Mouse (Mus musculus): ENCODE data around the gene Cip2a. TPM values are rescaled to one million over a fixed set of nuclear protein-coding genes. Genes with fewer than 3 reads are reported as not detected.

Gene Cip2a
- 1 to 10 TPM; 1.2 to 1.3 TPM for total RNA-seq (2021)
- long read RNA-seq, experiment 1 = 0 reads
- long read RNA-seq, experiment 2, partial matches to known transcripts = 1 of 2 reads
- long read RNA-seq, experiment 2, other reads (novel, unspliced or antisense) = 0 of 2 reads

DNA sequence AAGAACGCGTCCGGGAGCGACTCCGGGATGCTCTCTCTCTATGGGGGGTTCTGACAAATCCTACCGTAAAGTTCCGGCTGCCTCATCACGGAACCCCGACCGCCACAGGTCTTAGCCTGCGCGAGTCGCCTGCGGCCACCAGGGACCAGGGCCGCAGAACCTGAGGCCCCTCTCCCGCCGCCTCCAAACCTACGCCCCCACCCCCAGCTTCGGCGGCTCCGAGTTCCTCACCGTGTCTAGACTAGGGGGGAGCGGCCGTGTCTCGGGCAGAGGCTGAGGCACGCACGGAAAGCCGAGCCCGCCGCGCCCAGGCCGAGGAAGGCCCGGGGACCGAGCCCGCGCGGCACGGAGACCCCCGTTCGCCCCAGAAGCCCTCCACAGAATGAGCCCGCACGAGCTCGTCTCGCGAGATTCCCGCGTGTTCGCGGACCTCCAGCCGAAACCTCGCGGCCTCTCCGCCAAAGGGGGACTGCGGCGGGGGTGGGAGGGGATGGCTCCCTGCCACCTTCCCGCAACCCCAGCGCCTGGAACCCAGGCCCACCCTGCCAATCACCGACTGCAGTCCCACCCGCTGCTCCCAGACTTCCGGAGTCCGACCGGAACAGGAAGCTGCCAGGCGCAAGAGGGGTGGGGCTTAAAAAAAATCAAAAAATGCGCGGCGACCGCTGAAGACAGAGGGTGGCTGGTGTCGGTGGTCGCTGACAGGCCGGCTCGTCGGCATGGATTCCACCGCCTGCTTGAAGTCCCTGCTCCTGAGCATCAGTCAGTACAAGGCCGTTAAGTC, at the start of gene Cip2a, which contains the start of gene Dzip3:
Cip2a (plus strand) TSS at position 627 of the 784 bp plus-strand sequence.
Dzip3 (minus strand) TSS at position 607 of the 784 bp plus-strand sequence.
- DNase-seq (ENCODE audit: low spot score in 2 of 2) = peak; percentile 79 to 81

DNA sequence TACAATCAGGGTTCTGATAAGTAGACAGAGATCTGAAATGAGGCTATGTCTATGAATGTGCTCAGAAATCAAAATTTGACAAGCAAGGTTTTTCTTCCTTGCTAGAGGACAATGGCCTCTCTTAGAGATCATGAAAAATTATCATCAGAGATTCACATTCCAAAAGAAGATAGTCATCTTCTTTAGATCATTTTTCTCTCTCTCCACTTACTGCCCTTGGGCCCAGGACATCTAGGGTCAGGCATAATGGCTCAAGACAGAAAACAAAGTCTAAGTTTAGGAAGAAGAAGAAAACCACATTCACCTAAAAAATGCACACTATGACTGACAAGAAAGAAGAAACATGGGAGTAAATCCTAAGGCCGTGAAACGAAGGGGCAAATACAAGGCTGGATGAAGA, 21.0 kb upstream of the Cip2a start:
- DNase-seq (ENCODE audit: low spot score in 2 of 2) = no peak

DNA sequence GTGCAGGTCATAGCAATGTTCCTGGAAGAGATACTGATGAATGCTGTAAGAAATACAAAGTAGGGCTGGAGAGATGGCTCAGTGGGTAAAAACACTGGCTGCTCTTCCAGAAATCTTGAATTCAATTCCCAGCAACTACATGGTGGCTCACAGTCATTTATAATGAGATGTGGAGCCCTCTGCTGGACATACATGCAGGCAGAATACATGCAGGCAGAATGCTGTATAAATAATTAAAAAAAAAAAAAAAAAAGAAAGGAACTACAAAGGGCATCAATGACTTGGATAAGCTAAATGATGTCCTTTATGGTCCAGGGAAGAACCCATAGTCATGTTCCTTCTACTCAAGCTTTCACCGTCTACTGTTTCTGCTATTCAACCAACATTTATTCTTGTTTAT, 20.4 kb upstream of the Cip2a start:
- no peak for DNase-seq (ENCODE audit: low spot score in 2 of 2)

DNA sequence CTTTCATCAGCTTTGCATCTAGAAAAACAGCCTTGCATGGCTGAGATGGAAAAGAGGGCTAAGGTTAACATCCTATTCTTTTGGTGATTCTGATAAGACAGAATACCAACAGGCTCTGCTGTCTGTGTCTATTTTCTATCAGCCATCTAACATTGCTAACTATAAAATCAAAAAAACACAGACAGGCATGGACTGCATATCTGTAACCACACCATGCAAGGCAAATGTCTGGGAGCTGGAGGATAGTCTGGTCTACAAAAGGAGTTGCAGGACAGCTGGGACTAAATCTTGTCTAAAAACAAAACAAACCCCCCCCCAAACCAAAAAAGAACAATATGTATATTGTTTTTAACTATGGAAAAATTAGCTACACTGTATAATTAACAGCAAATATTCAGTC, 14.0 kb upstream of the Cip2a start:
- DNase-seq (ENCODE audit: low spot score in 2 of 2) = no peak

DNA sequence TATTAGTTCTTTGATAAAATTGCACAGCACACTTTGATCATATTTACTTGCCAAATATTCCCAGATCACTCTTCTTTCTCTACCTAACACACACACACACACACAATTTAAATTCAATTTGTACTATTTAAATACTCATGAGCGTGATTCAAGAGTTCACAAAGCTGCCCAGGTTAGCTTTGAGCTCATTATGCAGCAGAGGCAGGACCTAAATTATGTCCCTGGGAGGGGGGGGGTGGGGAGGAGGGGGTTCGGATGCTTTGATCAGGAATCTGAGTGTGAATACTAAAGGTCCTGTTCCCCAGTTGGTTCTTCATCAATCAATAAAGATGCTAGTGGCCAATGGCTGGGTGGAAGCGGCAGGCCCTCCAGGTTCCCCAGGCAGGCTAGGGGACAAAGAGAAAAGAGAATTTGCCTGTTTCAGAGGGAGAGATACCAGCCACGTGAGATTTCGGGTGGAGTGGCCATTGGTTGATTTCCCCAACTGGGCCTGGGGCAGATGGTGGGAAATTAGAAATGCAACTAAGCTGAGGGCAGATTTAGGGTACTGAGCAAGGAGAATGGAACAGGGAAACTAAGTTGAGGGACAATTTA, 8.9 kb upstream of the Cip2a start:
- no peak for DNase-seq (ENCODE audit: low spot score in 2 of 2)

DNA sequence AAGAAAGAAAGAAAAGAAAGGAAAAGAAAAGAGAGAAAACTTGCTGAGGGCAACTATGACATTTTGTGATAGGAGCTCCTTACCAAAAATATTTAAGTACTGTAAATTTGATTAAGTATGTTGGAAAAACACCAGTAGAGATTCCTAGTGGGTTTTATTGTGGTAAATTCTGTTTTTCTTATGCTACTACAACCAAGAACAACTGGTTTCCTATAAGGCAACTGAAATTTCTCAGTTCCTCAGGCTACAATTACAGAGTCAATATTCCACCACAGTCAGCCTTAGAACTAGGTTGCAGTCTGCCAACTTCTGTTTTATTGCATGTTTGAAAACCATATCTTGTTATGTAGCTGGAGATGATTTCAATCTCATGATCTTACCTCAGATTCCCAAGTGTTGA, 4.3 kb upstream of the Cip2a start:
- no peak for DNase-seq (ENCODE audit: low spot score in 2 of 2)

DNA sequence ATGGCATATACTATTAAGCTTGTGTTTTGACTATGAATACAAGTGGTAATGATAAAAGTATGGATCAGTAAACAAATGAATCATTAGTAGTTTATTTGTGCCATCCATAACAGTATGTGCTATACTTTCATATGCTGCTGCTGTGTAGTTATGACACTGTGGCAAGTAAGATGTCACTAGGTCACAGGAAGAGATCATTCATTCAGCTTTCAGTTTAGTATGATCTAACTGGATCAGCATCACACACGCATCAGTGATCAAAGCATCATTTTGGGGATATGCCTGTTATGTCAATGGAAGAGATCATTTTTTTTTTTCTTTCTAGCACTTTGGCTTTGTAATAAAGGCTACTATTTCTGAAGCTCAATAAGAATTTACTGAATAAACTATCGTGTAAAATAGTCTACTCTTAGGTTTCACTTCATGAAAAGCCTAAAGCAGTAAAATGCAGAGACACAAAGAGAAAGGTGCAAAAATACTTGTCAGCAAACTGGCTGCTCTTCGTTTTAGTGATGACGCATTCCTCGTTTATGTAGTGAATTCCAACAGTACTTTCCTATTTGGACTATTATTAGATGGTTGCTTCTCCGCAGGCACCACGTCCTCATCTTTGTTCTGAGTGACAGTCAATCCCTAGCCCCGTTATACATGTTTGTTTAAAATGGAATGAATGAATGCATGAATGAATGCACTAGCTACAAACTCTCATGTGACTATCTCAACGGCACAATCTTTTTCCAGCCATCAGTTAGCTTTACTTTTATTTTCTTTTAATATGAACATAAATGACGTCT, 1.4 kb upstream of the Cip2a start:
- DNase-seq (ENCODE audit: low spot score in 2 of 2) = no peak

DNA sequence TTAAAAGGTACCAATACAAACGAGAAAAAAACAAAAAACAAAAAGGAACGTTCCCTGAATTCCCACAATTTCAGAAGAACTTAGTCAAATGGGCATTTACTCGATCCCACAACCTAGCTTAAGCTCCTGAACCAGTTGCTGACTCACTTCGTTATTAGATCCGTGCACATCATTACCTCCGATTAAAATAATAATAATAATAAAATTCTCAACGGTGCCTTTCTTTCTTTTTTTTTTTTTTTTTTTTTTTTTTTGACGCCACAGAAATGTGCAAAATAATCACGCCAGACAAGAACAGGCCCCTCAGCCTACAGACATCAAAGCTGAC, 790 bp upstream of the Cip2a start:
- DNase-seq (ENCODE audit: low spot score in 2 of 2) = no peak

DNA sequence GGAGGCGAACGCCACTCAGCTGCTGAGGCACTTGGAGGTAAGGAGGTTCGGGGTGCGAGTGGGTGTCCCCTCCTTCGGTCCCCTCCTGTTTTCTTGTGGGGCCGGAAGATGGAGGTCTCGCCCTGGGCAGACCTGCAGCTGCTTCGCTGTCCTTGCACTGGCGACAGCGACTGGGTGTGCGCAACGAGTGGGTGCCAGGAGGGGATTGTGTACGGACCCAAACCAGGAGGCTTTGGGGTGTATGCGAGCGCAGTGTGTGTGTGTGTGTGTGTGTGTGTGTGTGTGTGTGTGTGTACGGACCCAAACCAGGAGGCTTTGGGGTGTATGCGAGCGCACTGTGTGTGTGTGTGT, 333 bp downstream of the Cip2a start:
- no peak for DNase-seq (ENCODE audit: low spot score in 2 of 2)

DNA sequence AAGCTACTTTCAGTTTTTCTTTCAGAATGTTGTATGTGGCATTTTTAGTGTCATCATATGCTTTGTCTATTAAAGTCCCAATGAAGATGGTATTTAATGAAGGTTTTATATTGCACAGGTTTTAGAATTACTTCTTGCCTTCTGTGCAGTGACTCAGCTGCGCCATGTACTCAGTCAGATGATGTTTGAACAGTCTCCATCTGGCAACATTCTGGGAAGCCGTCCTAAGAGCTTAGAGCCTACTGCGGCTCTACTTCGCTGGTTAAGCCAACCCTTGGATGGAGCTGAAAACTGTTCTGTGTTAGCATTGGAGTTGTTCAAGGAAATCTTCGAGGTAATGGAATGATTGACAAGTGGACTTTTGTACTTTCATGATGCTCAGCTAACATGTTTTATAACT, 10.2 kb downstream of the Cip2a start:
- no peak for DNase-seq (ENCODE audit: low spot score in 2 of 2)

DNA sequence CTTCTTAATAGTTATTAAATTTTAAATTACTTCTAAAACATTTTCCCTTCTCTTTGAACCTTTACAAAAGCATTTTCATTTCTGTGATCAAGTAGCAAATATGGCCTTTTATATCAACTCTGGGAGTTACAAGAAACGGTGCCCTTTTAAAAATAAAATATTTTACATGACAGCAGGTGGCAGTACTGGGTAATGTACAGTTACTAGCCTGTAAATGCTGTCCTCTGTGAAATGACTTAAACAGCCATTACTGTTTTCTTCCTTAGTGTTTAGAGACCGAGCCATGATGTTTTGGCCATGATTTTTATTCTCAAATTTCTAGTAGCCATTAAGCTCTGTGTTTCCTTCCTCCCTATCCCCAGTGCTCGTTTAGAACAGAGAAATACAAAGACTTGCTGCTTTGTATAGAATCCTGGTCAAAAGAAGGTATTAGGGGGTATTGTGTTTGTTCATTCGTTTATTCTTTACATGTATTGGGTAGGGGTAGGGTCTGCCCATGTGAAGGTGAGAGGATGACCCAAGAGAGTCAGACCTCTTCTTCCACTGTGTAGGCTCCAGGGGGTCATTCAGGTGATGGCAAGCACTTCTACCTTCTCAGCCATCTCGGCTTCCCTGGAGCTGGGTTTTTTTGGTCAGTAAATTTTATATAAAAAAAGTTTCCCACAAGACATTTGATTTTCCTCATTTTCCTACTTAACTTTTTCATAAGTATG, 22.8 kb downstream of the Cip2a start:
- no peak for DNase-seq (ENCODE audit: low spot score in 2 of 2)

DNA sequence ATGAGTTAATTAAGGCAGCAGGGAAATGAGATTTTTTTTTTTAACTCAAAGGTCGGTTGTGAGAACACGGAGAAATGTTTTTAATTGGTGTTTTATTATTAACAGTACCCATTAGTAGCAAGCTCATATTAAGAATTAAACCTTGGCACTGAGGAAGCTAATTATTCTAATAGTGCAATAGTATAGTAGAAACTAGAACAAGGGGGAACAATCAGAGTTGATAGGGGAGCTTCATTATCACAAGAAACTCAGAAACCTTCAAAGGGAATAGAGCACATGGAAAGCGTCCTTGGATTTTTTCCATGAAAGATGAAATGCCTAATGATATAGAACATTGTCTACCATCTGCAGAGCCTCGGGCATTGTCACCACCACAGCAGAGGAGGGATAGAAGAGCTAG, 41.9 kb downstream of the Cip2a start:
- no peak for DNase-seq (ENCODE audit: low spot score in 2 of 2)

DNA sequence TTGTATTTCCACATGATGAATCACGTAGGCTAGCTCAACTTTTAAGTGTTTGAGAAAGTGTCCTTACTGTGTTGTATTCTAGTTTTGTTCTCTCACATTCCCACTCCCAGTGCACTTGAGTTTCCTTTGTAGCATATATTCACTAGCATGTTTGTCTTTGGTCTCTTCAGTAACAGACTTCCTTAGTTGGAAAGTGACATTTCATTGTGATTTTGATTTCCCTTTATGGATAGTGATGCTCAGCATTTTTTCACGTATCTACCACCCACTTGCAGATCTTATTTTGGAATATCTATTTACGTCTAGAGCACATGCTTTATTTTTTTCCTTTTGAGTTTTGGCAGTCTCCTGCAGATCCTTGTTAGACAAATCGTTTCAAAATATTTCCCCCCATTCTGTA, 43.8 kb downstream of the Cip2a start:
- DNase-seq (ENCODE audit: low spot score in 2 of 2) = no peak

DNA sequence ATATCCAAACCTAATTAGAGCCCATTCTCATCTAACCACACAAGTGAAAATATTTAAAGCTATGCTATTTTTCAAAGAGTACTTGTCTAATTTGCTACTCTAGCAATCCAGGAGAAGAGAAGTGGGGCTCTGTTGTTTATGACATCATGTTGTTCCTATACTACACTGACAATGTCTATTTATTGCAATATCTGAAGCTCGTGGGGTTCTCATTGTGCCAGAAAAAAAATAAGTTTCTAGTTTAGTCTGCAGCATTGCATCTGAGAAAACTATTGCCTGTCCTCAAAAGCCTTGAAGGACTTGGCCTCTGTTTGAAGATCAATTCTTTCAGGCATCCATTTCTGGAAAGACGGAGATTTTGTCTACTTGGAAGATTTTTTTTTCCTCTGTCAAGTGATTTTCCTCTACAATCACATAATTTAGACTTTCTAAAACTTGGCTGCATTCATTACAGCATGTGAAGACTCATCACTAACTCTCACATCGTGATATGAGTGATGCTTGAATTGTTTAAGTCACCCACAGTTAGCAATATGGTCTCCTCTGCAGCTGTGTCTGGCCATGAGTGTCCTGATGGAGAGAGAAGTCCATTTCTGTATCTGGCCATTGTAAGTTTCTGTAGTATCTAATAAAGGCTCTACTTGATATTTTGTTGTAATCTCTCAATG, 46.7 kb downstream of the Cip2a start:
- no peak for DNase-seq (ENCODE audit: low spot score in 2 of 2)

DNA sequence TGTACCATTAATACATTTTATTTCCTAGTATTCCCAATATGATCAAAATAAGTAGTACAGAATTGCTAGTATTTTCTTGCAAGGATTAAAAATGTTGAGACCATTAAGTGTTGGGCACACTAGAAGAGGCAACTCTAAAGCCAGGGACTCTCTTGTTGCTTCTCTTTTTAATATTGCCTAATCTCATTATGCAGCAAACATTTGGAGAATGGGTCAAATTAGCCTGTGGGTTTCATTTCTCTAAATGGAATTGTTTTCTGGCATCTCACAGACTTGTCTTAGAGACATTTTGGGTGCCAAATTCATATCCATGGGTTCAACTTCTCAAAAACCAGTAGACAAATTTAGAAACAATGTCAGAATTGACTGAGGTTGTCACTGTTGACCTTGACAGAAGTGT, 55.2 kb downstream of the Cip2a start:
- DNase-seq (ENCODE audit: low spot score in 2 of 2) = no peak

DNA sequence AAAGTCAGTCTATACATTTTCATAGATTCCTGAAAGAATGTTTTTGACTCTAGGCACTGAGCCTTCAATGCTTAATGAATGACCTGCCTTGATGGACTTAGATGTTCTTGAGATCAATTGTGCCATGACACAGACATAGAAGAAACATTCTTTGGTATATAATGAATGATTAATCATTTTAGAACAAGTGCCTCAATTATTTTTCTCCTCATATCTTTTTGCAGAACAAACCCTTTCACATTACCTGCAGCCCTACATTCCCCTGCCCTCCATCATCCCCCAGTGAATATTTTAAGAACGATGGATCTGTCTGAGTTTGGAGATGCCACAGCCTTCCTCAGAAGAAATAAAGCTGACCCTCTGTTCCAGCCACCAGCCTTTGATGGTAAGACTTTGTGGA, 63.2 kb downstream of the Cip2a start, which contains the start of gene Myh15:
Myh15 (plus strand) TSS at position 301 of the 400 bp plus-strand sequence.
- DNase-seq (ENCODE audit: low spot score in 2 of 2) = no peak

Other genes starting within 250 kb of the Cip2a start
- not detected for gene Trat1, start 222.2 kb upstream of the Cip2a start, total RNA-seq (2021)
- gene Retnlb, start 177.3 kb upstream of the Cip2a start, total RNA-seq (2021) = not detected
- 10 to 100 TPM in 1 of 2 experiments, 1 to 10 TPM in 1; 6.0 to 48.5 TPM for gene Retnla, start 151.6 kb upstream of the Cip2a start, total RNA-seq (2021)
- gene Retnlg, start 121.6 kb upstream of the Cip2a start, total RNA-seq (2021) = not detected
- gene Dzip3, start within 50 bp of the Cip2a start, total RNA-seq (2021) = 10 to 100 TPM; 13.6 to 14.1 TPM
- not detected for gene Myh15, start 63.3 kb downstream of the Cip2a start, total RNA-seq (2021)

Data from adrenal gland, adult 18-20 months (tissue).